Mouse (Mus musculus) small intestine, adult 2 months (tissue): ENCODE data around the gene Insr.

Source experiments
- CTCF ChIP-seq: fragments of 200-500 bp; IDR thresholded peaks from 2 replicates; pipeline ENCODE4 v1.5.1; 2012; ENCODE audit warnings: low read depth, mild to moderate bottlenecking, control low read depth, inconsistent platforms, low read length, moderate library complexity, mixed read lengths; ENCODE audit not compliant: insufficient replicate concordance, insufficient read length; ENCODE audit errors: extremely low read depth
- POLR2A ChIP-seq: fragments of 200-500 bp; IDR thresholded peaks from 2 replicates; pipeline ENCODE4 v1.6.1; 2012; ENCODE audit warnings: low read depth, mild to moderate bottlenecking, control low read depth, inconsistent platforms, low read length, moderate library complexity

DNA sequence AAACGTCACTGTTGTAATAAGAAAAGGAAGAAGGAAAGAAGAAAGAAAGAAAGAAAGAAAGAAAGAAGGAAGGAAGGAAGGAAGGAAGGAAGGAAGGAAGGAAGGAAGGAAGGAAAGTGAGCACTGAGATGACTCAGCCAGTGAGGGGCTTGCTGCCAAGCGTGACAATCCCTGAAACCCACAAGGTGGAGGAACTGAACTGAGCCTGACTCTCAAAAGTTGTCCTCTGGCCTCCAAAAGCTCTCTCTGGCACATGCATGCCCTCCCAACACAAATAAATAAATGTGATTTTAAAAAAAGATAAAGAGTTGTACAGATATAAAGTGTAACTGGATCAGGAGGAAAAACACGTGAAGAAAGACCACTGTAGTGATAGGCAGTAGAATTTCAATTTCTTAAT is 60.2 kb downstream of the Insr start:
- TF ChIP-seq CTCF (no peak), POLR2A (no peak)
